Mouse (Mus musculus) kidney, postnatal 14 days (tissue): ENCODE data around the gene Gm11985.

Experiments used
- DNase-seq: peaks from one replicate; pipeline ENCODE4 v3.0.0; 2022; ENCODE audit warnings: mixed read lengths

Gene Gm11985

GRCm38 (mm10) chr11:7152371-7152770 lies 36.0 kb downstream of the Gm11985 start:
- no peak for DNase-seq

GRCm38 (mm10) chr11:7150511-7150910 lies 37.9 kb downstream of the Gm11985 start:
- no peak for DNase-seq

GRCm38 (mm10) chr11:7149471-7149870 lies 38.9 kb downstream of the Gm11985 start:
- no peak for DNase-seq

- no peak for DNase-seq
Observed at GRCm38 (mm10) chr11:7147945-7148344, 40.4 kb downstream of the Gm11985 start.

- no peak for DNase-seq
Observed at GRCm38 (mm10) chr11:7147536-7147935, 40.8 kb downstream of the Gm11985 start.

GRCm38 (mm10) chr11:7145221-7145620 lies 43.1 kb downstream of the Gm11985 start:
- DNase-seq, result no peak

- DNase-seq, result peak; percentile 57
Observed at GRCm38 (mm10) chr11:7144369-7144768, 44.0 kb downstream of the Gm11985 start.

- peak; percentile 76 for DNase-seq
Observed at GRCm38 (mm10) chr11:7142725-7143124, 45.6 kb downstream of the Gm11985 start.

- DNase-seq, result peak; percentile 60
Observed at GRCm38 (mm10) chr11:7140449-7140848, 47.9 kb downstream of the Gm11985 start.

- DNase-seq, result no peak
Observed at GRCm38 (mm10) chr11:7138370-7138769, 50.0 kb downstream of the Gm11985 start.

- DNase-seq, result no peak
Observed at GRCm38 (mm10) chr11:7136246-7136855, 52.0 kb downstream of the Gm11985 start.

GRCm38 (mm10) chr11:7135763-7136162 lies 52.6 kb downstream of the Gm11985 start:
- peak; percentile 33 for DNase-seq

GRCm38 (mm10) chr11:7135301-7135700 lies 53.1 kb downstream of the Gm11985 start:
- no peak for DNase-seq

- DNase-seq, result no peak
Observed at GRCm38 (mm10) chr11:7134319-7134718, 54.0 kb downstream of the Gm11985 start.

- DNase-seq, result no peak
Observed at GRCm38 (mm10) chr11:7133736-7134135, 54.6 kb downstream of the Gm11985 start.
